Mouse (Mus musculus): ENCODE data around the gene Il19. TPM values are rescaled to one million over a fixed set of nuclear protein-coding genes. Genes with fewer than 3 reads are reported as not detected.

Gene Il19
- total and polyA plus RNA-seq, 3 experiments = 0.38 TPM; not detected in 2

DNA sequence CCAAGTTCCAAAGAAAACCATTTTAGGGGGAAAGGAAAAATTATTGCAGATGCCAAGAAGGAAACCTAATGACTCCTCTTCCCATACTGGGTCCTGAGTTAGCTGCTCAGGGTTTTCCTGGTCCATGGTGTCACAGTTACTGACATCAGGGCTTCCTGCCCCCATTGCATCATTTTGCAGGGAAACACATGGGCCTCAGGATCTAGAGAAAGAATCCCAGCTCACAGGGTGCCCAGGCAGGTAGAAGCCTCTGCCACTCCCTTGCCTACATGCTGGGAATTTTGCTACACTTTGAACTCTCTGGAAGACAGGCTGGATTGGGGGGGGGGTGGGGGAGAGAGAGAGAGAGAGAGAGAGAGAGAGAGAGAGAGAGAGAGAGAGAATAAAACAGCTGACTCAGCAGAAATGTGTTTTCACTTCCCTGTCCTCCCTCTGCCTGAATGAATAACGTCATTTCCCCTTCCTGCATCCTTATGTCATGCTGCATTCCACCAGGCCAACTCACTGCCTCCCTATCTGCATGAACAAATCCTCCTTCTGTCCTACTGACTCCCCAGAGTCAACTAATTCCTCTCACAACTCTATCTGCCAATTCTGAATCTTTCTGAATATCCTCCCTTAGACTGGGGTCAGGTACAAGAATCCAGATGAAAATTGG lies 21.5 kb downstream of the Il19 start:
- H3K36me3 ChIP-seq (replicated peaks in 1 of 2; ENCODE audit: control insufficient read depth in 1 of 2, insufficient read depth in 1 of 2, low read length in 1 of 2) = no peaks in the 10 kb centered on the region
- dilution Hi-C loops (cut with MboI; ENCODE audit: extremely low pct_ligation_motif_present, extremely low pct_unique_long_range_greater_than_20kb, low sequenced_read_pairs) = no loop called here
- in situ Hi-C loops (cut with MboI; ENCODE audit: low pct_ligation_motif_present, low pct_unique_long_range_greater_than_20kb, low sequenced_read_pairs) = no loop called here

DNA sequence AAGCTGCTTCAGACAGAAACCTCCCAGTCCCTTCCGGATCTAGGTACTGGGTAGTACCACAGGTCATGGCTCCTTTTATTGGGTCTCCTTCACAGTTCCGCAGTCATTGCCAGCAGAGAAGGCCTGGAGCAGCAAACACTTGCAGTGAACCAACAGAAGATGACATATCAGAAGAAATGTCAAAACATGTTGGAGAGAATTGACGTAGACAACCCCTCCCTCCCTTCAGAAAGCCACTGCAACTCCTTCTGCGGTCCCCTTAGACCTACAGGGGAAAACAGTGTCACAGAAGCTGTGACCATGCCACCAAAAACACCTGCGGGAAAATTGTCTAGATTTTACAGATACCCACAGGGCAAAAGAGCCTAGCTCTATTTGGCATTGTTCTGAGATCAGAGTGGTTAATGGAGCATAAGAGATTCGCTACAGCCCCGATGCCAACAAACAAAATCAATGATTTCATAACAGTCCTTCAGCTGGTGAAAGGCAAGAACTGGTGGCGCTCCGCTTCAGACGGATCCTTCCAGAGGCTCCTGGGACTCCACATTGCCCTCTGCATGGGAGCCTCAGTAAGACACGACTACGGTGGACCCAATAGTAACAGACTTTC lies 28.4 kb downstream of the Il19 start, which contains the start of gene Il20:
Il20 (minus strand) TSS at position 51 of the 610 bp plus-strand sequence.
- Histone ChIP-seq H3K79me2 (replicated peaks; ENCODE audit: control insufficient read depth, extremely low read depth, insufficient read depth, poor library complexity, severe bottlenecking) (no peaks in the 10 kb centered on the region), H3K36me3 (replicated peaks in 1 of 2; ENCODE audit: control insufficient read depth in 1 of 2, insufficient read depth in 1 of 2, low read length in 1 of 2) (no peaks in the 10 kb centered on the region), H3K4me1 (ENCODE audit: control insufficient read depth in 1 of 2, insufficient read depth in 2 of 2) (no peaks in the 10 kb centered on the region), H3K27me3 (replicated peaks) (no peaks in the 10 kb centered on the region), H3K4me2 (ENCODE audit: insufficient read depth, low read depth, poor library complexity, severe bottlenecking) (no peak within 1 kb of the TSS), H3K9ac (ENCODE audit: insufficient read depth, low read depth) (no peak within 1 kb of the TSS), H3K4me3 (replicated peaks in 1 of 3; ENCODE audit: low read depth in 2 of 3, low read length in 2 of 3, poor library complexity in 1 of 3) (no peak within 1 kb of the TSS), H3K9me3 (replicated peaks; ENCODE audit: low read length) (peaks cover 2% of the 10 kb centered on the region), H3K27ac (ENCODE audit: insufficient read depth, low read depth) (no peak within 1 kb of the TSS)
- TF ChIP-seq MYC (IDR thresholded peaks at IDR 0.05; ENCODE audit: low read depth, low read length) (no peak), MAX (IDR thresholded peaks at IDR 0.05; ENCODE audit: low read length) (no peak), JUND (conservative IDR thresholded peaks at IDR 0.05; ENCODE audit: low read depth, low read length) (no peak), MXI1 (IDR thresholded peaks at IDR 0.05; ENCODE audit: low read depth, low read length) (no peak), PAX5 (IDR thresholded peaks at IDR 0.05; ENCODE audit: low read length) (no peak), ZNF384 (IDR thresholded peaks at IDR 0.05; ENCODE audit: low read depth, low read length) (no peak), USF2 (conservative IDR thresholded peaks at IDR 0.05; ENCODE audit: low read depth, low read length) (no peak), ZC3H11A (IDR thresholded peaks at IDR 0.05; ENCODE audit: low read depth, low read length) (no peak), MAZ (IDR thresholded peaks at IDR 0.05; ENCODE audit: low read depth, low read length) (no peak), MEF2A (IDR thresholded peaks at IDR 0.05; ENCODE audit: borderline replicate concordance, low read depth, low read length) (no peak), EP300 (IDR thresholded peaks at IDR 0.05; ENCODE audit: low read length) (no peak), CHD2 (IDR thresholded peaks at IDR 0.05; ENCODE audit: low read length) (no peak), GABPA (IDR thresholded peaks at IDR 0.05; ENCODE audit: insufficient replicate concordance, low read depth, low read length) (no peak), POLR2A (IDR thresholded peaks at IDR 0.05; ENCODE audit: low read depth, low read length) (no peak), ZMIZ1 (IDR thresholded peaks at IDR 0.05; ENCODE audit: low read depth, low read length) (no peak), USF1 (IDR thresholded peaks at IDR 0.05; ENCODE audit: low read depth, low read length) (no peak), ETS1 (conservative IDR thresholded peaks at IDR 0.05; ENCODE audit: low read depth, low read length) (no peak)
- in situ Hi-C loops (cut with MboI; ENCODE audit: low pct_ligation_motif_present, low pct_unique_long_range_greater_than_20kb, low sequenced_read_pairs) (no loop called here), dilution Hi-C loops (cut with MboI; ENCODE audit: extremely low pct_ligation_motif_present, extremely low pct_unique_long_range_greater_than_20kb, low sequenced_read_pairs) (no loop called here)
- DNase-seq (ENCODE audit: extremely low read depth) = no peak

More for the DNA sequence above, 21.5 kb downstream of the Il19 start:
- peak; percentile 45 for DNase-seq (ENCODE audit: extremely low read depth)
- Histone ChIP-seq H3K9me3 (replicated peaks; ENCODE audit: low read length) (no peaks in the 10 kb centered on the region), H3K4me3 (replicated peaks in 1 of 3; ENCODE audit: low read depth in 2 of 3, low read length in 2 of 3, poor library complexity in 1 of 3) (no peak overlapping the region), H3K4me1 (ENCODE audit: control insufficient read depth in 1 of 2, insufficient read depth in 2 of 2) (peaks cover 0 to 7% of the 10 kb centered on the region in 2 experiments; a peak in 2 of 4 replicates), H3K27me3 (replicated peaks) (no peaks in the 10 kb centered on the region), H3K9ac (ENCODE audit: insufficient read depth, low read depth) (no peak overlapping the region), H3K4me2 (ENCODE audit: insufficient read depth, low read depth, poor library complexity, severe bottlenecking) (no peak overlapping the region), H3K79me2 (replicated peaks; ENCODE audit: control insufficient read depth, extremely low read depth, insufficient read depth, poor library complexity, severe bottlenecking) (no peaks in the 10 kb centered on the region), H3K27ac (ENCODE audit: insufficient read depth, low read depth) (no peak overlapping the region)
- TF ChIP-seq ZNF384 (IDR thresholded peaks at IDR 0.05; ENCODE audit: low read depth, low read length) (no peak), ELF1 (IDR thresholded peaks at IDR 0.05; ENCODE audit: low read depth, low read length) (no peak), UBTF (IDR thresholded peaks at IDR 0.05; ENCODE audit: low read depth, low read length) (no peak), ETS1 (conservative IDR thresholded peaks at IDR 0.05; ENCODE audit: low read depth, low read length) (0 out of 2 replicates have a peak, but pooled peaks have one; percentile 22), MAZ (IDR thresholded peaks at IDR 0.05; ENCODE audit: low read depth, low read length) (no peak), MAFK (IDR thresholded peaks at IDR 0.05; ENCODE audit: insufficient replicate concordance, low read length) (peak; percentile 99), JUN (IDR thresholded peaks at IDR 0.05; ENCODE audit: insufficient read depth, low read depth, low read length) (0 out of 2 replicates have a peak, but pooled peaks have one; percentile 30)
